ENCODE assay signal across 34 mouse cellular contexts in the genomic region with DNA sequence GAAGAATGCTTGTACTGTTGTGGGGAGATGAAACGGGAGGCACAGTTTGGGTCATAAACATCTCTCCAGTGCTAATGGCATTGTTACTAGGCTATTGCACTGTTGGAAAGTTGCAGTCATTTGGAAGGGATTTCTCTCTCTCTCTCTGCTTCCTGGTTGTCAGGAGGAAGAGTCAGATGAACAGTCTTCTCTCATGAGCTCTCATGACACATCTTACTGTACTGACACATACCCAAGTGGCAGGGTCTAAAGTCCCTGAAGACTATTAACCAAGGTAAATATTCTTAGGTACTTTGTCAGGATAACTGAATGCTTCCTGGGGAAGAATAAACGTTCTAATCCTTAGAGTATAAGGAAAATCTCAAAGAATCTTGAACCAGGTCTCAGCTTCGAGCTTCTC. TPM values are rescaled to one million over a fixed set of nuclear protein-coding genes. Genes with fewer than 3 reads are reported as not detected.
"Had no signal": no experiment of that assay in that cellular context is flagged by ENCODE, and none has a peak within 500 bp of the region (broad histone marks: within the 10 kb centered on the region; RNA-seq: fewer than 3 reads in every experiment).

No protein-coding gene starts in this region.

- H3K36me3 ChIP-seq: embryonic facial prominence, embryonic 10.5 days; embryonic facial prominence, embryonic 12.5 days; embryonic facial prominence, embryonic 13.5 days; embryonic facial prominence, embryonic 15.5 days; forebrain, embryonic 10.5 days; forebrain, embryonic 12.5 days; forebrain, embryonic 15.5 days had no signal

- H3K27me3 ChIP-seq: embryonic facial prominence, embryonic 12.5 days; embryonic facial prominence, embryonic 13.5 days; embryonic facial prominence, embryonic 15.5 days; forebrain, embryonic 12.5 days; forebrain, embryonic 13.5 days; forebrain, embryonic 15.5 days had no signal

- H3K4me1 ChIP-seq: embryonic facial prominence, embryonic 12.5 days; embryonic facial prominence, embryonic 13.5 days; embryonic facial prominence, embryonic 15.5 days; forebrain, embryonic 10.5 days; forebrain, embryonic 12.5 days; forebrain, embryonic 13.5 days; forebrain, embryonic 15.5 days had no signal

- ATAC-seq: forebrain, embryonic 13.5 days; forebrain, embryonic 14.5 days; forebrain, embryonic 15.5 days; forebrain, embryonic 16.5 days; forebrain, postnatal 0 days had no signal

- H3K4me3 ChIP-seq: embryonic facial prominence, embryonic 10.5 days; embryonic facial prominence, embryonic 12.5 days; embryonic facial prominence, embryonic 13.5 days; embryonic facial prominence, embryonic 15.5 days; erythroblast, embryonic 14.5 days; forebrain, embryonic 10.5 days; forebrain, embryonic 12.5 days; forebrain, embryonic 13.5 days; forebrain, embryonic 15.5 days; gastrocnemius, adult 2 months; heart, adult 2 months had no signal

- H3K27ac ChIP-seq: embryonic facial prominence, embryonic 10.5 days; embryonic facial prominence, embryonic 12.5 days; embryonic facial prominence, embryonic 13.5 days; embryonic facial prominence, embryonic 15.5 days; forebrain, embryonic 10.5 days; forebrain, embryonic 12.5 days; forebrain, embryonic 13.5 days; forebrain, embryonic 15.5 days; gastrocnemius, adult 2 months; heart, adult 2 months had no signal

- H3K9ac ChIP-seq: embryonic facial prominence, embryonic 12.5 days; embryonic facial prominence, embryonic 13.5 days; embryonic facial prominence, embryonic 15.5 days; forebrain, embryonic 12.5 days; forebrain, embryonic 13.5 days; forebrain, embryonic 15.5 days; forebrain, postnatal 0 days had no signal

- H3K9me3 ChIP-seq: embryonic facial prominence, embryonic 10.5 days; embryonic facial prominence, embryonic 12.5 days; embryonic facial prominence, embryonic 13.5 days; embryonic facial prominence, embryonic 15.5 days; forebrain, embryonic 10.5 days; forebrain, embryonic 12.5 days; forebrain, embryonic 13.5 days; forebrain, embryonic 15.5 days had no signal

- DNase-seq: cerebellum, adult 2 months; cerebellum, adult 8-10 months; cerebellum, adult 9-10 months; cerebellum, adult 9-11 months; cerebellum, postnatal 10 days; cerebellum, postnatal 14 days; cerebellum, postnatal 25 days; cerebellum, postnatal 36 days; forebrain, postnatal 0 days; gastrocnemius, adult 2 months; gastrocnemius, postnatal 10 days; gastrocnemius, postnatal 14 days; gastrocnemius, postnatal 25 days; gastrocnemius, postnatal 36 days; heart, adult 18-20 months; heart, adult 2 months had no signal

- H3K4me2 ChIP-seq: embryonic facial prominence, embryonic 12.5 days; embryonic facial prominence, embryonic 13.5 days; embryonic facial prominence, embryonic 15.5 days; forebrain, embryonic 12.5 days; forebrain, embryonic 13.5 days; forebrain, embryonic 15.5 days had no signal

RNA-seq across cellular contexts. Expression of a gene that starts 42.4 kb away (rescaled TPM):
- total RNA-seq: common myeloid progenitor, adult 5-6 weeks; gastrocnemius, adult 2 months; gastrocnemius, adult 8-10 months; gastrocnemius, postnatal 14 days; gastrocnemius, postnatal 25 days; gastrocnemius, postnatal 36 days; gastrocnemius, postnatal 4 days; heart, adult 18-20 months; heart, adult 2 months; heart, adult 8-10 months had no signal
- polyA plus RNA-seq: erythroblast, embryonic 14.5 days; forebrain, embryonic 10.5 days; forebrain, embryonic 11.5 days; forebrain, embryonic 12.5 days; gonadal fat pad, adult 2 months had no signal

RNA-seq across cellular contexts. Expression of a gene that starts 54.2 kb away (rescaled TPM):
- total RNA-seq: common myeloid progenitor, adult 5-6 weeks; granulocyte monocyte progenitor cell, adult 5-6 weeks; heart, adult 18-20 months; heart, adult 2 months; heart, adult 8-10 months had no signal
- polyA plus RNA-seq: erythroblast, embryonic 14.5 days; gonadal fat pad, adult 2 months; heart, adult 2 months had no signal
